Mouse (Mus musculus): ENCODE results near the gene Mospd1. TPM values are rescaled to one million over a fixed set of nuclear protein-coding genes. Genes with fewer than 3 reads are reported as not detected.

Mospd1 gene
- polyA plus RNA-seq (2017; shearing (Covaris generic)), result 19.9 TPM

GRCm38 (mm10) chrX:53370366-53370740 is at the start of gene Mospd1:
Gene Mospd1, minus strand, starts transcription at chrX:53370502.

Other genes with a start within 250 kb of the Mospd1 start
- gene Plac1, start 130.4 kb downstream of the Mospd1 start, polyA plus RNA-seq (2017; shearing (Covaris generic)), result not detected
- 9.2 TPM for gene Fam122b, start 100.7 kb downstream of the Mospd1 start, polyA plus RNA-seq (2017; shearing (Covaris generic))
- gene Fam122c, start 97.1 kb downstream of the Mospd1 start, polyA plus RNA-seq (2017; shearing (Covaris generic)), result not detected
- not detected for gene Etd, start 64.4 kb upstream of the Mospd1 start, polyA plus RNA-seq (2017; shearing (Covaris generic))
- gene Rtl8c, start 237.5 kb upstream of the Mospd1 start, polyA plus RNA-seq (2017; shearing (Covaris generic)), result 21.5 TPM
- not detected for gene Gm14597, start 238.5 kb upstream of the Mospd1 start, polyA plus RNA-seq (2017; shearing (Covaris generic))